Mouse (Mus musculus) cortical plate, adult 2 months (tissue): ENCODE data around the gene Ythdf1. TPM values are rescaled to one million over a fixed set of nuclear protein-coding genes. Genes with fewer than 3 reads are reported as not detected.

Experiments used
- H3K27ac ChIP-seq: fragments of 200-500 bp; 2 replicates; pipeline ENCODE4 v1.5.1; 2012; ENCODE audit warnings: low read length, control low read depth, inconsistent platforms; ENCODE audit not compliant: insufficient read depth
- H3K4me1 ChIP-seq: fragments of 200-500 bp; 2 replicates; pipeline ENCODE4 v1.6.1; 2011; ENCODE audit warnings: low read length; ENCODE audit not compliant: control insufficient read depth, insufficient read depth
- H3K4me3 ChIP-seq: fragments of 200-500 bp; 2 replicates; pipeline ENCODE4 v1.5.1; 2011; ENCODE audit warnings: mild to moderate bottlenecking, low read length, control low read depth; ENCODE audit not compliant: insufficient read depth
- CTCF ChIP-seq: fragments of 200-500 bp; IDR thresholded peaks from 2 replicates; pipeline ENCODE4 v1.5.1; 2011; ENCODE audit warnings: mild to moderate bottlenecking, control low read depth, low read length; ENCODE audit not compliant: insufficient read depth; ENCODE audit errors: extremely low read depth
- POLR2A ChIP-seq: fragments of 200-500 bp; IDR thresholded peaks from 2 replicates; pipeline ENCODE4 v1.6.1; 2011; ENCODE audit warnings: mild to moderate bottlenecking, low read length, control low read depth; ENCODE audit not compliant: insufficient read depth; ENCODE audit errors: extremely low read depth
- polyA plus RNA-seq: library from polyadenylated mRNA; depleted of rRNA; stranded (reverse); fragments of >200 nt; gene quantifications from 2 replicates; pipeline ENCODE4 v1.2.3, GENCODE M21; 2012

Gene Ythdf1
- polyA plus RNA-seq, 1 experiment: 49.1 TPM

DNA sequence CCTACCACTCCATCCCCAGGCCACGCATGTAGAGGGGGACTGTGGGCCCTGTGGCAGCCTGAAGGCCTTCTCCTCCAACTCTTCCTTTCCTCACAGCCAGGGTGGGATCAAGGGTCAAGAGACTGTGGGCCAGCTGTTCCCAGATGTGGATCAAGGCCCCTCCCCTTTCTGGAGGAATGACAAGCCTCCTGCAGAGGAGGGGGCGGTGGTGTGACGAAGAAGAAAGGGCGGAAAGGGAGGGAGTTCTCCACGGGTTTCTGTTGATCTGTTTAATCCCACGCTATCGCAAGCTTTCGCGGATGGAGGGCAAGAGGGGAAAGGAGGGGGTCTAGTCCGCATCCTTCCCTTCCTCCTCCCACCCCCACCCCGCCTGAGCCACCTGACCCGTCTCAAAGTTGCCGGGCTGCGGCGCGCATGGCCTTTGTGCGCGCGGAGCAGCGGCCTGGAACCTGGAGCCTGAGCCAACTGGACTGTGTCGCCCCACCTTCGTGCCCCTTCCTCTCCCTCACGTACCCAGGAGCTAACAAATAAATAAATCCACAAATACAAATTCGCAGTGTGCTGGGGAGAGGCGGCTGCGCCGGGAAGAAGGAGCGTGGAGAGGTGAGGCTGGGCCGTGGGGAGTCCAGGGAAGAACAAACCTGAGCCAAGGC lies 30.2 kb downstream of the Ythdf1 start:
- Histone ChIP-seq H3K4me1 (peaks cover 3% of the 10 kb centered on the region), H3K27ac (peak overlapping the region; percentile 95), H3K4me3 (peak overlapping the region; percentile 78)
- TF ChIP-seq POLR2A (no peak), CTCF (no peak)

DNA sequence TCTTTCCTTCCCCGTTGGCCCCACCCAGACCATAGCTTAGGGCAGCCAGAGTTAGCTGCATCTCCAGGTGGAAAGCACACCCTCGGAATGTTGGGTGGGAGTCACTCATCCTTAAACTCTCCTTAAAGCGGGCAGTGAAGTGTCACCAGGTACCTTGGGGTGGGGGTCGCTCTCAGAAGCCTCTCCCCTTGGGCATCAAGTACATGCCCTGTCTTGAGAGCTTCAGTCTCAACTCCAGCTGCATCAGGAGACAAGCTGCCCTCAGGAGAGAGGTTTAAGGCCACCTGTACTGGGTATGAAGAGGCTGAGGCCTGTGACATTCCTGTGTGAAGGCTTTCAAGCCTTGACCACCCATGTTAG lies 30.8 kb downstream of the Ythdf1 start:
- 0 out of 2 replicates have a peak overlapping the region, but pooled peaks have one; percentile 11 for H3K27ac ChIP-seq
- peaks cover 1% of the 10 kb centered on the region; the same call in 1 of the 2 replicates for H3K4me1 ChIP-seq
- peak overlapping the region; percentile 78; the same call in 1 of the 2 replicates for H3K4me3 ChIP-seq
- TF ChIP-seq POLR2A (no peak), CTCF (no peak)

DNA sequence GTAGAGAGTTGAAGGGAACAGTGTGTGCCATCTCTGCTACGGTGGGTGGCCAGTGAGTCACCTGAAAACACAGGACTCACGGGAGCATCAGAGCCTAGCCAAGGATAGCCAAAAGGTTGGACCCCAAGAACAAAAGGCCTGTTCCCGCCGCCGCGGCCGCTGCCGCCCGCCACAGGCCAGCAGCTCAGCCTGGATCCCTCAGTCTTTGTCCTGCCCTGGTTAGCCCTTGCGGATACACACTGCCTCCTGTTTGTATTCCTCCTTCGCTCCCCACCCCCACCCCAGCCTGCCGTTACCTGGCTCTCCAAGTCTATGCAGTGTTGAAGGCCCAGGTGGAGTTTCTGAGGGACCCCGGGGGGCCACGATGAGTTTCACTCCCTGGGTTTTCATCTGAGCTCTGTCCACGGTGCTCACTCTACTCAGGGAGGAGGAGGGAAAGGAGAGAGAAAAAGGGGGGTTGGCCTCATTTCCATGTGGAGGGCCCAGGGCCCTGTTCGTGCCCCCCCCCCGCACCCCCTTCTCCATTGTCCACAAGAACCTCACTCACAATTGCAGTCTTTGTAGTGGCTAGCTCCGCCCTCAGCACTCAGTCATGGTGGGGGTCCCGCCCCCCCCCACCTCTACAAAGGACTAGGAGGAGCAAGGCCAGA lies 31.4 kb downstream of the Ythdf1 start:
- no peak overlapping the region for H3K27ac ChIP-seq
- TF ChIP-seq POLR2A (no peak), CTCF (no peak)
- H3K4me3 ChIP-seq: no peak overlapping the region
- peaks cover 1% of the 10 kb centered on the region; the same call in 1 of the 2 replicates for H3K4me1 ChIP-seq

DNA sequence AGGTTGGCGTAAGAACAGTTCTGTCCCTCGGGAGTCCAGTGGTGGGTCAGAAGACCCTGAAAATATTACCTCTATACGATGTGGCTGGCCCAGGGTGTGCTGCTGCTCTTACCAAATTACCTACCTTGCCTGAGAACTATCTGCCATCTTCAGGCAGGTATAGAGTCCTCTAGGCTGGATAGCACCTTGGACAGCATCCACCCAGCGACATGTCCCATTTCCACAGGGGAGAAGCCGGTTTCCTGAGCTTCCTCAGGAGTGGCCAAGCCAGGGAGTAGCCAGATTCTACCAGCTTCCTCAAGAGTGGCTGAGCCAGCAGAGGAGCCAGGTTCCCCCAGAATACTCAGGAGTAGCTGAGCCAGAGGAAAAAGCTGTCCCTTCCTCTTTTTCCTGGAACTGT lies 35.5 kb downstream of the Ythdf1 start:
- Histone ChIP-seq H3K4me1 (peaks cover 1% of the 10 kb centered on the region; the same call in 1 of the 2 replicates), H3K4me3 (no peak overlapping the region), H3K27ac (no peak overlapping the region)
- TF ChIP-seq POLR2A: no peak
- TF ChIP-seq CTCF: no peak

DNA sequence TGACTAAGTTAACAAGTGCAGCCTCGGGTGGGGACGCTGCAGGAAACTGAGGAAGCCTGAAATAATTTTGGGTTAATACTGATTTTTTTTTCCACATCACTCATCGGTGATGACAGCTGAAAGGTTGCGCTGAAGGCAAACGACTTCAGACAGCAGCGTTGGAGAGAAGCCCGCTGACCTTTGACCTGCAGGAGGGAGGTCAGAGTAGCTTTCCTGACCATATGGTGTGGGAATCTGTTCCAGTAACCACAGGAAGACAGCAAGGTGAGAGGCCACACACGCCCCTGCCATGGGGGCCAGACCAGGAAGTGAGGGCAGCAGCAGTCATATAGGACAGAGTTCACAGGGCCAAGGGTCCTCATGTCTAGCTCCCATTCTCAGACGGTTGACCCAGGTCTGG lies 39.5 kb downstream of the Ythdf1 start:
- Histone ChIP-seq H3K27ac (no peak overlapping the region), H3K4me1 (peaks cover 4% of the 10 kb centered on the region), H3K4me3 (no peak overlapping the region)
- TF ChIP-seq POLR2A (no peak), CTCF (no peak)

DNA sequence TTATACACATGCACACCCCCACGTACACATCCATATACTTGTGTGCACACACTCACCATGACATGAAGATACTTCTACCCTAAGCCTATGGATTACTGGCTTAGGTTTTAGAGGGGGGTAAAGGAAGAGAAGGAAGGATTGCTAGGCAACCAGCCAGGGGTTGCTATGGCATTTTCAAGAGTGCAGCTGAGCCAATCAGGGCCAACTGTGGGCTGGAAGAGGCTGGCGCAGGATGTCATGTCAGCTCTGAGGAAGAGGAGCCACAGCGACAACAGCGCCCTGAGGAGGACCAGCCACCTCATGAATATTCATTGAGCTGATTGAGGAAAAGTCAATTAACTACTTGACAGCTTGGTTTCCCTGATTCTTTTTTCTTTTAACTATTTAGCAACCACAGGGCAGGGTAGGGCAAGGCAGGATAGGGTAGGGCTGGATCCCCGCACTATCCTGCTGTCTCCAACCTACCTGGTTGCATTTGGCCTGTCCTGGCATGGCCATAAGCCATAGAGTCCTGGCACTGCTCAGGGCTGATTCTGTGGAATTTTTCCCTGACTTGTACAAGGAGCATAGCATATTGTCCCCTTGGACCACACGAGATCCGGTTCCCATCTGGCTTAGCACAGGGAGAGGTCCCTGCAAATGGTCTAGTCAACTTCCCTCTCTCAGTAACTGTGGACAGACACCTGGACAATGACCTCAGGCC lies 41.2 kb downstream of the Ythdf1 start:
- TF ChIP-seq CTCF: no peak
- TF ChIP-seq POLR2A: peak; percentile 36; the same call in 1 of the 2 replicates
- H3K4me1 ChIP-seq: peaks cover 4% of the 10 kb centered on the region
- 0 out of 2 replicates have a peak overlapping the region, but pooled peaks have one; percentile 17 for H3K27ac ChIP-seq

DNA sequence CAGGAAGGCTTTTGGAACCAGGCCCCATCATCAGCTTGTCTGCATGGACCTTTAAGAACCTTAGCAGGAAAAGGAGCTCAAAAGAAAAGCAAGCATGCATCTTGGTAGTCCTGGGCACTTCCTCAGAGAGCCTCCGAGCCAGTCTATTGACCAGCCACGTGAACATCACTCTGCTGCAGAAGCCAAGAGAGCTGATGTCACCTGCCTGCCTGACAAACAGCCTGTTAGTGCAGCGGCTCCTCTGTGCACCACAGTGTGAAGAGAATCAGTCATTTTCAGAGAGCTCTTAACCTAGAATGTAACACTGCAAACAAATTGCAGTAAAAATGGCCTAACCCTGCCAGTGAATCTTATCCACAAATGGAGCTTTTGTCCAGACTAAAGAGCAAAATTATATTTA lies 50.7 kb downstream of the Ythdf1 start:
- H3K27ac ChIP-seq: no peak overlapping the region
- no peaks in the 10 kb centered on the region for H3K4me1 ChIP-seq
- no peak overlapping the region for H3K4me3 ChIP-seq
- TF ChIP-seq CTCF (no peak), POLR2A (no peak)

More for the DNA sequence above, 41.2 kb downstream of the Ythdf1 start:
- H3K4me3 ChIP-seq: no peak overlapping the region

DNA sequence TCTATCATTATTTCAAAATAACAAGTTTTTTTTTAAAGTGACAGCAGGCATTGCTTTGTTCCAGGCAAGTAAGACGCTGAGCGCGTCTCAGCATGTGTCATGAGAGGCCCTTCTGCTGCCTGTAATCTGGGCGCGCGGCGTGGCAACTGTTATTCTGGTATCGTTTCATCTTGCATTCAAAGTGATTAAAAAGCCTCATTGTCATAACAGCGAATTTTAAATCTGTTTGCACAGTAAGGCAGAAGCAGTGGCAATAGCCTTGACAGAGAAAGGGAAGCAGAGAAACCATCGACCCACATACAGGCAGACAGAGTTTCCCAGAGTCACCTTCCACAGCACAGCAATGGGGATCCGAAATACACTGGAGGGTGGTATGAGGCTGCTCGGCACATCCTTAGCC lies 59.2 kb downstream of the Ythdf1 start:
- TF ChIP-seq CTCF (no peak), POLR2A (no peak)
- peaks cover 2% of the 10 kb centered on the region; the same call in 1 of the 2 replicates for H3K4me1 ChIP-seq
- 0 out of 2 replicates have a peak overlapping the region, but pooled peaks have one; percentile 19 for H3K27ac ChIP-seq
- no peak overlapping the region for H3K4me3 ChIP-seq

DNA sequence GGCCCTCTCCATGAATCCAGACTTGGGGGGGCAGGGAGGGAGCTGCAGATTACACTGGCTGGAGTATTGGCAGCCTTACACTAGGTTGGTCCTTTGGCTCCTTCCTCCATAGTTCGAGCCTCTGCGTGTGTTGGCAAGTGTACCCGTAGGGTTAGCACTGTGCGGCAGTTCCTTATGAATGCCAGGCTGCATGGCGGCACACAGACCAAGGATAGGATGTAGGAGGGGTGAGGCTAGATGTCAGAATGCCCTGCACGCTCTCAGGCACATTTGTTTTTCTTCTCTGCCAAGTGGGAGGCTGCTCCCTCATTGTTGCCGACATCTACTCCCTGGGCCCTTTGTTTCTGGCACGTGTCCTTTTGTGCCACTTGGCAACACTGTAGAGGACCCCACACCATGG lies 63.6 kb downstream of the Ythdf1 start:
- H3K27ac ChIP-seq: no peak overlapping the region
- TF ChIP-seq CTCF: no peak
- no peak for TF ChIP-seq POLR2A
- H3K4me3 ChIP-seq: no peak overlapping the region
- peaks cover 2% of the 10 kb centered on the region; the same call in 1 of the 2 replicates for H3K4me1 ChIP-seq
